ENCODE assay signal across 8 mouse cellular contexts in the genomic region with DNA sequence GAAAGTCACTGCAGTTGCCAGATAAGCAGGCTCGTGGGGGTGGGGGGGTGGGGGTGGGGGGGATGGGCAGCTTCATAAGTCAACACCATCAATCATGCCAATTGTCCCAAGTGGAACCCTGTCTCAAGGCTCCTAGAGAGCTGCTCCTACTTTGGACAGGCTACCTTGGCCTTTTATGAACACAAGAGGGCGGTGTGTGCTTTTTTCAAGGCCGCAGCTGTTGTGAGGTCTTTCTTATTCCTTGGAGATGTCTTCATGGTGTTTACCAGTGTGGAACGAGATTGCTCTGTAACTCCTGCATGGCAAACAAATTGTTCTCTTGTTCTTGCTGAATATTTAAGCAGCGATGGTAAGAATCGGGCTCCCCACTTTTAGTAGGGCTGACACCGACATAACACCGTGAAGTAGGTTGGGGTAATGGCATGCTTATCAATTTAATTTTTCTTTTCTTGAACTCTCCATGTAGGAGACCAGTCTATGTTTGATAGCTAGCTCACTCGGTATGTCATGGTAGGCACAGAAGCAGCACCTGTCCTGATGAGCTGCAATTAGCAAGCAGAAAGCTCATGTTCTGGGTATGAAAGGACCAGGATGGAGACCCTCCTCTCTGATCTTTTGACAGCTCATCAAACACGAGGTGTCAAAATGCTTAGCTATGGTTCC.
DNase-seq lines count a peak whose midpoint lies in the region; ATAC-seq and TF ChIP-seq lines count a peak whose summit lies in the region.

No protein-coding gene starts in this region.

- no peak overlapping the region for H3K9ac ChIP-seq in intestine, postnatal 0 days (ENCODE audit: low read depth, low read length)
- no peak overlapping the region for H3K9ac ChIP-seq in intestine, embryonic 16.5 days (ENCODE audit: low read depth, low read length)

- no peaks in the 10 kb centered on the region for H3K36me3 ChIP-seq in intestine, postnatal 0 days (ENCODE audit: control insufficient read depth, insufficient read depth)
- no peaks in the 10 kb centered on the region for H3K36me3 ChIP-seq in intestine, embryonic 16.5 days (ENCODE audit: control insufficient read depth, insufficient read depth, low read length)

- peak; percentile 69 to 70 for DNase-seq in cerebellum, postnatal 14 days
- peak; percentile 27 for DNase-seq in heart, adult 8-10 months (ENCODE audit: low spot score)
- DNase-seq in layer of hippocampus, adult 2 months (ENCODE audit: low spot score in 2 of 2), result peak; percentile 50 to 54
- DNase-seq in lung, postnatal 14 days, result peak; percentile 56
- peak; percentile 58 for DNase-seq in right cerebral cortex, postnatal 25 days
- no peak for DNase-seq in spleen, postnatal 10 days (ENCODE audit: low spot score in 2 of 2)

- ATAC-seq in intestine, postnatal 0 days, result no peak
- ATAC-seq in intestine, embryonic 16.5 days, result no peak

- H3K9me3 ChIP-seq in intestine, postnatal 0 days (ENCODE audit: control insufficient read depth), result no peaks in the 10 kb centered on the region
- H3K9me3 ChIP-seq in intestine, embryonic 16.5 days (ENCODE audit: control insufficient read depth, low read length), result no peaks in the 10 kb centered on the region

- TF ChIP-seq CTCF in intestine, postnatal 0 days (IDR thresholded peaks at IDR 0.05; ENCODE audit: low read depth), result peak; percentile 75
- peak; percentile 79 for TF ChIP-seq CTCF in layer of hippocampus, adult 2 months (conservative IDR thresholded peaks at IDR 0.05)

- WGBS in intestine, postnatal 0 days, result 42% methylated on average over 10 of the region's 10 CpGs
- 45% methylated on average over 10 of the region's 10 CpGs for WGBS in intestine, embryonic 16.5 days

- H3K27me3 ChIP-seq in intestine, postnatal 0 days (replicated peaks; ENCODE audit: control insufficient read depth, insufficient read depth, low read length), result no peaks in the 10 kb centered on the region
- H3K27me3 ChIP-seq in intestine, embryonic 16.5 days (replicated peaks; ENCODE audit: control insufficient read depth, insufficient read depth, low read length), result no peaks in the 10 kb centered on the region

- H3K4me3 ChIP-seq in intestine, postnatal 0 days (ENCODE audit: low read depth, low read length), result no peak overlapping the region
- no peak overlapping the region for H3K4me3 ChIP-seq in intestine, embryonic 16.5 days (ENCODE audit: low read length)
- H3K4me3 ChIP-seq in layer of hippocampus, adult 2 months, result no peak overlapping the region

- no peaks in the 10 kb centered on the region for H3K4me1 ChIP-seq in intestine, postnatal 0 days (replicated peaks; ENCODE audit: control insufficient read depth, insufficient read depth, low read length)
- no peaks in the 10 kb centered on the region for H3K4me1 ChIP-seq in intestine, embryonic 16.5 days (ENCODE audit: control insufficient read depth, insufficient read depth, low read length)

- H3K27ac ChIP-seq in intestine, postnatal 0 days (ENCODE audit: low read depth, low read length), result no peak overlapping the region
- H3K27ac ChIP-seq in intestine, embryonic 16.5 days (ENCODE audit: low read length), result no peak overlapping the region
- peak overlapping the region; percentile 29; the same call in 1 of the 2 replicates for H3K27ac ChIP-seq in layer of hippocampus, adult 2 months

- H3K4me2 ChIP-seq in intestine, postnatal 0 days (replicated peaks; ENCODE audit: low read depth), result no peak overlapping the region
- no peak overlapping the region for H3K4me2 ChIP-seq in intestine, embryonic 16.5 days (ENCODE audit: low read depth, low read length)

Comparison
In these comparisons a context has a peak if more than half of its experiments do, and no peak if none do; other contexts are left out.
1. DNase-seq: peak in cerebellum, postnatal 14 days (2 of 2), heart, adult 8-10 months (single experiment), layer of hippocampus, adult 2 months (2 of 2), lung, postnatal 14 days (single experiment) and right cerebral cortex, postnatal 25 days (single experiment); none in spleen, postnatal 10 days (0 of 2).